Mouse (Mus musculus): ENCODE results near the gene Zbed3.
"Not testable (repeated sequence)": the region's sequence is repeated elsewhere in the genome, so short reads cannot be mapped to it uniquely, and the experiment has no call there.

Zbed3 gene

GRCm38 (mm10) chr13:95332086-95332899, 8.9 kb downstream of the Zbed3 start:
- no peak for DNase-seq (ENCODE audit: low read depth in 2 of 2, low spot score in 2 of 2)

- DNase-seq (ENCODE audit: low read depth in 2 of 2, low spot score in 2 of 2): no peak
These were observed 12.8 kb downstream of the Zbed3 start for GRCm38 (mm10) chr13:95336122-95336677.

- DNase-seq (ENCODE audit: low read depth in 2 of 2, low spot score in 2 of 2): no peak
These were observed 20.1 kb downstream of the Zbed3 start for GRCm38 (mm10) chr13:95343470-95343869.

- no peak for DNase-seq (ENCODE audit: low read depth in 2 of 2, low spot score in 2 of 2)
These were observed 22.5 kb downstream of the Zbed3 start for GRCm38 (mm10) chr13:95345869-95346268.

- peak; percentile 52 to 60 for DNase-seq (ENCODE audit: low read depth in 2 of 2, low spot score in 2 of 2)
These were observed 23.7 kb downstream of the Zbed3 start for GRCm38 (mm10) chr13:95347018-95347696.

GRCm38 (mm10) chr13:95348476-95348875, 25.1 kb downstream of the Zbed3 start:
- no peak for DNase-seq (ENCODE audit: low read depth in 2 of 2, low spot score in 2 of 2)

GRCm38 (mm10) chr13:95358223-95358622, 34.8 kb downstream of the Zbed3 start:
- no peak for DNase-seq (ENCODE audit: low read depth in 2 of 2, low spot score in 2 of 2)

- DNase-seq (ENCODE audit: low read depth in 2 of 2, low spot score in 2 of 2): no peak
These were observed 40.0 kb downstream of the Zbed3 start for GRCm38 (mm10) chr13:95363440-95363839.

- no peak for DNase-seq (ENCODE audit: low read depth in 2 of 2, low spot score in 2 of 2)
These were observed 42.9 kb downstream of the Zbed3 start for GRCm38 (mm10) chr13:95366356-95366755.

GRCm38 (mm10) chr13:95374701-95375553, 51.5 kb downstream of the Zbed3 start, which contains the start of gene Aggf1:
Gene Aggf1 (minus strand): TSS chr13:95375352.
- DNase-seq (ENCODE audit: low read depth in 2 of 2, low spot score in 2 of 2): peak; percentile 80 to 87

- no peak for DNase-seq (ENCODE audit: low read depth in 2 of 2, low spot score in 2 of 2)
These were observed 52.1 kb downstream of the Zbed3 start for GRCm38 (mm10) chr13:95375554-95375914.

GRCm38 (mm10) chr13:95376689-95377289, 53.4 kb downstream of the Zbed3 start:
- DNase-seq (ENCODE audit: low read depth in 2 of 2, low spot score in 2 of 2): not testable (repeated sequence)

GRCm38 (mm10) chr13:95378696-95379095, 55.3 kb downstream of the Zbed3 start:
- no peak for DNase-seq (ENCODE audit: low read depth in 2 of 2, low spot score in 2 of 2)

- no peak for DNase-seq (ENCODE audit: low read depth in 2 of 2, low spot score in 2 of 2)
These were observed 59.0 kb downstream of the Zbed3 start for GRCm38 (mm10) chr13:95382418-95382817.

All from CD8-positive naive resting alpha-beta T cell, adult 2 months (primary cell).